Mouse (Mus musculus) activated CD4-positive, CD25-positive, alpha-beta regulatory T cell, adult 4 months (primary cell): ENCODE results near the gene Sema4b. TPM values are rescaled to one million over a fixed set of nuclear protein-coding genes. Genes with fewer than 3 reads are reported as not detected.
A peak's percentile ranks its signal among the peaks of the same experiment; 100 is the strongest.

ENCODE experiments used
- ATAC-seq: one replicate; pipeline ENCODE4 v1.8.0; 2017
- polyA plus RNA-seq, 2 experiments: library from polyadenylated mRNA; unstranded; fragments of 100-300 nt; shearing (Covaris generic); gene quantifications; one replicate each; pipeline ENCODE4 v1.2.1; 2017

Gene Sema4b
- 10 to 100 TPM; 16.5 to 26.1 TPM for polyA plus RNA-seq

GRCm38 (mm10) chr7:80186531-80187296 is at the start of gene Sema4b:
Sema4b (plus strand) TSS chr7:80186841.
- ATAC-seq: no peak

- ATAC-seq: no peak
Measured at GRCm38 (mm10) chr7:80138375-80138774, 48.3 kb upstream of the Sema4b start.

- ATAC-seq: no peak
Measured at GRCm38 (mm10) chr7:80140815-80141214, 45.8 kb upstream of the Sema4b start.

GRCm38 (mm10) chr7:80143331-80144273 is 43.0 kb upstream of the Sema4b start:
- peak; percentile 51 for ATAC-seq

- no peak for ATAC-seq
Measured at GRCm38 (mm10) chr7:80144695-80145094, 41.9 kb upstream of the Sema4b start.

GRCm38 (mm10) chr7:80146077-80146476 is 40.6 kb upstream of the Sema4b start:
- peak; percentile 55 for ATAC-seq

GRCm38 (mm10) chr7:80149356-80149755 is 37.3 kb upstream of the Sema4b start:
- no peak for ATAC-seq

- no peak for ATAC-seq
Measured at GRCm38 (mm10) chr7:80152152-80152551, 34.5 kb upstream of the Sema4b start.

- ATAC-seq: no peak
Measured at GRCm38 (mm10) chr7:80152756-80153155, 33.9 kb upstream of the Sema4b start.

GRCm38 (mm10) chr7:80154689-80155088 is 32.0 kb upstream of the Sema4b start:
- ATAC-seq: no peak

GRCm38 (mm10) chr7:80156711-80157227 is 29.9 kb upstream of the Sema4b start:
- peak; percentile 54 for ATAC-seq

- no peak for ATAC-seq
Measured at GRCm38 (mm10) chr7:80158496-80159268, 28.0 kb upstream of the Sema4b start.

GRCm38 (mm10) chr7:80160293-80160944 is 26.2 kb upstream of the Sema4b start:
- no peak for ATAC-seq

- no peak for ATAC-seq
Measured at GRCm38 (mm10) chr7:80160945-80161306, 25.7 kb upstream of the Sema4b start.

GRCm38 (mm10) chr7:80165432-80165831 is 21.2 kb upstream of the Sema4b start:
- peak; percentile 40 for ATAC-seq

GRCm38 (mm10) chr7:80166740-80167139 is 19.9 kb upstream of the Sema4b start:
- peak; percentile 57 for ATAC-seq

- no peak for ATAC-seq
Measured at GRCm38 (mm10) chr7:80169847-80170246, 16.8 kb upstream of the Sema4b start.

GRCm38 (mm10) chr7:80171345-80171744 is 15.3 kb upstream of the Sema4b start:
- ATAC-seq: peak; percentile 57

- no peak for ATAC-seq
Measured at GRCm38 (mm10) chr7:80172069-80172956, 14.3 kb upstream of the Sema4b start.

- no peak for ATAC-seq
Measured at GRCm38 (mm10) chr7:80176159-80176558, 10.5 kb upstream of the Sema4b start.

GRCm38 (mm10) chr7:80177438-80177837 is 9.2 kb upstream of the Sema4b start:
- ATAC-seq: no peak
